Mouse (Mus musculus) midbrain, embryonic 12.5 days (tissue): Measurements from ENCODE around the gene Rps6. TPM values are rescaled to one million over a fixed set of nuclear protein-coding genes. Genes with fewer than 3 reads are reported as not detected.
"Not testable (repeated sequence)": the region's sequence is repeated elsewhere in the genome, so short reads cannot be mapped to it uniquely, and the experiment has no call there.

ENCODE experiments used
- ATAC-seq: fragments of 200-750 bp; cut with Nextera tagmentation; 2 replicates; pipeline ENCODE4 v1.8.0; 2017; ENCODE audit warnings: low read depth, moderate TSS enrichment, moderate library complexity; ENCODE audit not compliant: low FRiP score
- H3K27ac ChIP-seq: fragments of 300-500 bp; sonication (generic); replicated peaks from 2 replicates; pipeline ENCODE4 v1.5.1; 2016; ENCODE audit warnings: mild to moderate bottlenecking
- H3K27me3 ChIP-seq: fragments of 300-500 bp; sonication (generic); 2 replicates; pipeline ENCODE4 v1.6.1; 2016; ENCODE audit warnings: mild to moderate bottlenecking
- H3K36me3 ChIP-seq: fragments of 300-500 bp; sonication (generic); 2 replicates; pipeline ENCODE4 v1.6.1; 2016
- H3K4me1 ChIP-seq: fragments of 300-500 bp; sonication (generic); 2 replicates; pipeline ENCODE4 v1.6.1; 2016
- H3K4me2 ChIP-seq: fragments of 300-500 bp; sonication (generic); replicated peaks from 2 replicates; pipeline ENCODE4 v1.6.1; 2016; ENCODE audit warnings: mild to moderate bottlenecking, moderate library complexity
- H3K4me3 ChIP-seq: fragments of 300-500 bp; sonication (generic); 2 replicates; pipeline ENCODE4 v1.5.1; 2016; ENCODE audit warnings: mild to moderate bottlenecking
- H3K9ac ChIP-seq: fragments of 300-500 bp; sonication (generic); replicated peaks from 2 replicates; pipeline ENCODE4 v1.6.1; 2016; ENCODE audit warnings: mild to moderate bottlenecking, moderate library complexity
- H3K9me3 ChIP-seq: fragments of 300-500 bp; sonication (generic); 2 replicates; pipeline ENCODE4 v1.6.1; 2016; ENCODE audit warnings: mild to moderate bottlenecking
- WGBS: fragments of 180-500 bp; shearing (Covaris S2); methylation state at CpG from one replicate; pipeline ENCODE4 v1.1.7; 2016; 5-methylcytosine and 5-hydroxymethylcytosine counted together
- polyA plus RNA-seq: library from polyadenylated mRNA; unstranded; fragments of >200 nt; fragmentation: Nextera tagmentation; extraction: Ambion mirVana; gene quantifications from 2 replicates; pipeline ENCODE4 v1.2.1, GENCODE M21; 2016

The Rps6 gene
- polyA plus RNA-seq, 1 experiment from 2014 or later: 524 TPM

DNA sequence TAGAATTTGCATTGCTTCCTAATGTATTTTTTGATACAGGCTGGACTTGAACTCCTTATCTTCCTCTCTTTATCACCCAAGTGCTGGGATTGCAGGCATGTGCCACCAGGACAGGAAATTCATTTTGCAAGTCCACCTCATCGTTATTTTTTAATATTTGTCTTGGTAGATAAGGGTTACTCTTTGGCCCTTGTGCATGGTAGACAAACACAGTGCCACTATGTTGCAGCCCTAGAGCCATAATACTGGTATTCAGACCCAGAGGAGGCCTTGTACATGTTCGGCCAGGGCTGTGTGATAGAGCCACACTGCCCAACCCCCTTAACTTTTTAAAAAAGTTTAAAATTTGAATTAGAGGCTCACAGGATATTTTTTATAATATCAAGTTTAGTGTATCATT, 10.0 kb downstream of the Rps6 start:
- Histone ChIP-seq H3K27me3 (no peaks in the 10 kb centered on the region), H3K4me2 (no peak overlapping the region), H3K4me1 (no peaks in the 10 kb centered on the region), H3K36me3 (peaks cover 49% of the 10 kb centered on the region), H3K9ac (no peak overlapping the region), H3K27ac (no peak overlapping the region), H3K9me3 (no peaks in the 10 kb centered on the region), H3K4me3 (no peak overlapping the region)
- 92% methylated on average over 2 of the region's 2 CpGs for WGBS
- ATAC-seq: no peak

DNA sequence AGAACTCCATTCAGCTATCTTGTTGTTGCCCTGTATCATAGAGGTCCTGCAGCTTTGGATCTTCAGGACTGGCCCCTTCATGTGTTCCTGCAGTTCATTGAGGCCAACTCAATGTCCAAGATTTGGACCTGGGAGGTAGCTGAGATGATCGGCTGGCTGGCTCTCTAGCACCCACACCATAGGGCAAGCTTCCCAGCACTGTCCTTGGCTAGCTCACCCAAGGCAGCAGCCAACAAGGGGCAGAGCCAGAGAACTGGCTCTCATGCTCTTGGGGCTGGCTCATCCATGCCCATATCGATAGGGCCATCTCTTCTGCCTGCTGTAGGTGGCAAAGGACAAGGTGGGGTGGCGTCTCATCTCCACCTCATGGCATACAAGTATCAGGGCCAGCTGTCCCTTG, 11.8 kb downstream of the Rps6 start:
- H3K9ac ChIP-seq: no peak overlapping the region
- no peak overlapping the region for H3K4me2 ChIP-seq
- no peaks in the 10 kb centered on the region for H3K27me3 ChIP-seq
- no peak overlapping the region for H3K27ac ChIP-seq
- H3K4me1 ChIP-seq: no peaks in the 10 kb centered on the region
- H3K9me3 ChIP-seq: no peaks in the 10 kb centered on the region
- H3K4me3 ChIP-seq: no peak overlapping the region
- no peak for ATAC-seq
- peaks cover 49% of the 10 kb centered on the region for H3K36me3 ChIP-seq
- 94% methylated on average over 3 of the region's 3 CpGs for WGBS

DNA sequence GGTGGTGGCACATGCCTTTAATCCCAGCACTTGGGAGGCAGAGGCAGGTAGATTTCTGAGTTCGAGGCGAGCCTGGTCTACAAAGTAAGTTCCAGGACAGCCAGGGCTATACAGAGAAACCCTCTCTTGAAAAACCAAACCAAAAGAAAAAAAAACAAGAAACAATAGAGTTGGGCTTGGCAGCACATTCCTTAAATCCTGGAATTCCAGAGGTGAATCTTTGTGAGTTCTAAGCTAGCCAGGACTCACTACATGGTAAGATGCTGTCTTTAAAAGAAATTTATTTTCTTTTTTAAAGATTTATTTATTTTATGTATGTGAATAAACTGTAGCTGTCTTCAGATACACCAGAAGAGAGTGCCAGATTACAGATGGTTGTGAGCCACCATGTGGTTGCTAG, 16.1 kb downstream of the Rps6 start:
- H3K36me3 ChIP-seq: peaks cover 64% of the 10 kb centered on the region
- H3K4me2 ChIP-seq, H3K4me1 ChIP-seq, H3K9ac ChIP-seq, H3K4me3 ChIP-seq, H3K27ac ChIP-seq, H3K27me3 ChIP-seq, ATAC-seq, H3K9me3 ChIP-seq: not testable (repeated sequence)
- WGBS: 96% methylated on average over 2 of the region's 2 CpGs

DNA sequence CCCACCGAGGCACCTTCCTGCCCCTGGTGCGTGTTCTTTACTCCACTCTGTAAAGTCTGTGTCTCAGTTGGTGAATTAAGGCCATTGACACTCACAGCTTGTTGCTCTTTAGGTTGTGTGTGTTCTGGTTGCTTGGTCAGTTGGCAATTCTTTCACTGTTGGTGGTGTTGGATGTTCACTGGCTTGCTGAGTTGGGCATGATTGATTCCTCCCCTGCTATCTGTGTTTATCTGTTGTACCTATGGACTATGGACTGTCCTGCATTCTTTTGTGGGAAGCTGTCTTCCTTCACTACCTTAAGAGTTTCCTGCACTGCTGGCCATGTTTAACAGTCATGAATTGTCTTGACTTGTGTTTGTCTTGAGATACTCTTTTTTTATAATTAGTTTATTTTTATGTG, 25.3 kb downstream of the Rps6 start:
- Histone ChIP-seq H3K4me3 (no peak overlapping the region), H3K4me1 (no peaks in the 10 kb centered on the region), H3K9ac (no peak overlapping the region), H3K9me3 (no peaks in the 10 kb centered on the region), H3K4me2 (no peak overlapping the region), H3K27ac (no peak overlapping the region), H3K36me3 (peaks cover 38% of the 10 kb centered on the region), H3K27me3 (no peaks in the 10 kb centered on the region)
- WGBS: 99% methylated on average over 2 of the region's 2 CpGs
- no peak for ATAC-seq

DNA sequence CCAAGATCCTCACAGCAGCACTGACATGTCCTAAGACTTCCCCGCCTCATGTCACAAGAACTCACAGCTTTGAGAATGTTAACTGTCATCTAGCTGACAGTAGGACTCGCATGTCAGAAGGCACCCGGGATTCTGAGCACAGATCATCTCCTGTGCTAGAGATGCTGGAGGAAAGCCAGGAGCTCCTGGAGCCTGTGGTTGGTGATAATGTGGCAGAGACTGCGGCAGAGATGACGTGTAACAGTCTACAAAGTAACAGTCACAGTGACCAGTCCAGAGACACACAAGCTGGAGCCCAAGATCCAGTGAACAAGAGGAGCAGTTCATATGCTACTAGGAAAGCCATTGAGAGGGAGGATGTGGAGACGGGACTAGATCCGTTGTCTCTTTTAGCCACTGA, 32.1 kb downstream of the Rps6 start:
- Histone ChIP-seq H3K4me1 (no peaks in the 10 kb centered on the region), H3K27me3 (no peaks in the 10 kb centered on the region), H3K4me3 (no peak overlapping the region), H3K36me3 (peaks cover 41% of the 10 kb centered on the region), H3K9ac (no peak overlapping the region), H3K4me2 (no peak overlapping the region), H3K27ac (no peak overlapping the region), H3K9me3 (no peaks in the 10 kb centered on the region)
- no peak for ATAC-seq
- WGBS: 93% methylated on average over 7 of the region's 7 CpGs

DNA sequence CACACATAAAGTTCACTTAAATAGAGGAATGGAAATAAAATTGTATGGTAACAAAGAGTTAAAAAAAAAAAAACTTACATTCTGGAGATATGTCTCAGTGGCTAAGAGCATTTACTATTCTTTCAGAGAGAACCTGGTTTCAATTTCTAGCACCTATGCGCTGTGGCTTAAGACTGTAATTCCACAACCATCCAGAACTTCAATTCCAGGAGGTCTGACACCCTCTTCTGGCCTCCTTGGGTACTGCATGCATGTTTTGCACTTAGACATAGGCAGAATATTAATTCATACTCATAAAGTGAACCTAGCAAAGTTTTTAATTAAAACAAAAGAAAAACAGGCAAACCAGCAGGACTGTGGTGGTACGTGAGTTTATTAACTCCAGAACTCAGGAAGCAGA, 34.0 kb downstream of the Rps6 start:
- ATAC-seq: no peak
- no peaks in the 10 kb centered on the region for H3K27me3 ChIP-seq
- WGBS: 78% methylated on average over 2 of the region's 2 CpGs
- no peak overlapping the region for H3K4me3 ChIP-seq
- no peak overlapping the region for H3K4me2 ChIP-seq
- H3K36me3 ChIP-seq: peaks cover 30% of the 10 kb centered on the region
- H3K27ac ChIP-seq: no peak overlapping the region
- no peaks in the 10 kb centered on the region for H3K4me1 ChIP-seq
- no peaks in the 10 kb centered on the region for H3K9me3 ChIP-seq
- H3K9ac ChIP-seq: no peak overlapping the region

DNA sequence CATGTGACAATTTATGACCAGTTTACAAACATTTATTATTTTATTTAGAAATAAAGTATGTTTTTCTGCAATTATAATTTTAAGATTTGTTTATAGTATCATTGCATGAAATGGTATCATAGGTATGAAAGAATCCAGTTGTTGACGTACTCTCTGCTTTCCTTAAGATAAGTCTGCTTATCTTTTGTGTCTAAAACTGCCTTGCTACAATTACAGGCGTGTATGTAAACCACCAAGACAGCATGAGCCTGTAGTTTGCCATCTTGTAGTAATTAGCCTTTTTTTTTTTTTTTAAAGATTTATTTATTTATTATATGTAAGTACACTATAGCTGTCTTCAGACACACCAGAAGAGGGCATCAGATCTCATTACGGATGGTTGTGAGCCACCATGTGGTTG, 42.4 kb downstream of the Rps6 start:
- Histone ChIP-seq H3K4me1 (no peaks in the 10 kb centered on the region), H3K36me3 (peaks cover 4% of the 10 kb centered on the region; the same call in 1 of the 2 replicates), H3K4me2 (no peak overlapping the region), H3K27me3 (no peaks in the 10 kb centered on the region), H3K9ac (no peak overlapping the region), H3K9me3 (no peaks in the 10 kb centered on the region), H3K4me3 (no peak overlapping the region), H3K27ac (no peak overlapping the region)
- WGBS: 95% methylated on average over 3 of the region's 3 CpGs
- ATAC-seq: no peak

DNA sequence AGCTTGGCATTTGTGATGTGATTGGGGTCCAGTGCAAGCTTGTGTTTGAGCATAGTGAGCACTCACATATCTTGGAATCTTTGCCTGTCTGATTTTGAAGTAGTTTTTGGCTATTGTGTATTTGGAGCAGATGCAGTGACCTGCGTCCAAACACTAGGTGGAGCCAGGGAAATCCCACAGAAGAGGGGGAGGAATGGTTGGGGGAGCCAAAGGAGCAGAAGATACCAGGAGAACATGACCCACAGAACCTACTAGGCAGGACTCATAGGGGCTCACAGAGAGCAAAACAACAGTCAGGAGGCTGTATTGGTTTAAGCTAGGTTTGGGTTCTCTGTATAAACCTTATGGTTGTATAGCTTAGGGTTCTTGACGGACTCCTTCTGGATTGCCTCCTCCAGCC, 46.6 kb downstream of the Rps6 start:
- no peaks in the 10 kb centered on the region for H3K27me3 ChIP-seq
- no peak overlapping the region for H3K4me2 ChIP-seq
- peaks cover 9% of the 10 kb centered on the region; the same call in 1 of the 2 replicates for H3K36me3 ChIP-seq
- no peaks in the 10 kb centered on the region for H3K9me3 ChIP-seq
- no peak overlapping the region for H3K27ac ChIP-seq
- H3K4me3 ChIP-seq: no peak overlapping the region
- 52% methylated on average over 2 of the region's 2 CpGs for whole genome bisulfite sequencing
- H3K9ac ChIP-seq: no peak overlapping the region
- no peaks in the 10 kb centered on the region for H3K4me1 ChIP-seq
- no peak for ATAC-seq

Other genes with a start within 250 kb of the Rps6 start
- 21.6 and 24.1 TPM in 2 replicates for gene Haus6, start 245.4 kb downstream of the Rps6 start, polyA plus RNA-seq
- 51.4 and 54.7 TPM in 2 replicates for gene Plin2, start 187.4 kb downstream of the Rps6 start, polyA plus RNA-seq
- gene Dennd4c, start 108.9 kb downstream of the Rps6 start, polyA plus RNA-seq: 6.1 and 10.3 TPM in 2 replicates
- gene Acer2, start 17.0 kb upstream of the Rps6 start, polyA plus RNA-seq: 11.7 and 12.1 TPM in 2 replicates